Mouse (Mus musculus): Measurements from ENCODE around the gene Smim9.

- no peak for TF ChIP-seq EP300 (IDR thresholded peaks at IDR 0.05; ENCODE audit: low read depth)
- no peak for TF ChIP-seq CTCF (IDR thresholded peaks at IDR 0.05; ENCODE audit: low read depth)
Measured at GRCm38 (mm10) chrX:75138182-75138581, 25.4 kb downstream of the Smim9 start.

All from heart, postnatal 0 days (tissue).